Mouse (Mus musculus) liver, embryonic 15.5 days (tissue): Measurements from ENCODE around the gene Zmat1. TPM values are rescaled to one million over a fixed set of nuclear protein-coding genes. Genes with fewer than 3 reads are reported as not detected.

Source experiments
- ATAC-seq: fragments of 200-750 bp; cut with Nextera tagmentation; 2 replicates; pipeline ENCODE4 v1.8.0; 2017; ENCODE audit warnings: moderate number of reproducible peaks, mild to moderate bottlenecking, moderate library complexity; ENCODE audit not compliant: insufficient read depth
- H3K27ac ChIP-seq: fragments of 300-500 bp; sonication (generic); replicated peaks from 2 replicates; pipeline ENCODE4 v1.5.1; 2015; ENCODE audit warnings: mild to moderate bottlenecking, inconsistent platforms
- H3K27me3 ChIP-seq: fragments of 300-500 bp; sonication (generic); 2 replicates; pipeline ENCODE4 v1.6.1; 2015; ENCODE audit warnings: mild to moderate bottlenecking, inconsistent platforms
- H3K36me3 ChIP-seq: fragments of 300-500 bp; sonication (generic); replicated peaks from 2 replicates; pipeline ENCODE4 v1.6.1; 2015; ENCODE audit warnings: moderate library complexity, mild to moderate bottlenecking, inconsistent platforms
- H3K4me1 ChIP-seq: fragments of 300-500 bp; sonication (generic); replicated peaks from 2 replicates; pipeline ENCODE4 v1.6.1; 2015; ENCODE audit warnings: inconsistent platforms
- H3K4me2 ChIP-seq: fragments of 300-500 bp; sonication (generic); 2 replicates; pipeline ENCODE4 v1.6.1; 2015; ENCODE audit warnings: moderate library complexity, mild to moderate bottlenecking, inconsistent platforms
- H3K4me3 ChIP-seq: fragments of 300-500 bp; sonication (generic); replicated peaks from 2 replicates; pipeline ENCODE4 v1.5.1; 2015; ENCODE audit warnings: mild to moderate bottlenecking, inconsistent platforms
- H3K9ac ChIP-seq: fragments of 300-500 bp; sonication (generic); 2 replicates; pipeline ENCODE4 v1.6.1; 2015; ENCODE audit warnings: moderate library complexity, mild to moderate bottlenecking, inconsistent platforms
- H3K9me3 ChIP-seq: fragments of 300-500 bp; sonication (generic); replicated peaks from 2 replicates; pipeline ENCODE4 v1.6.1; 2016; ENCODE audit warnings: inconsistent platforms
- WGBS: fragments of 180-500 bp; shearing (Covaris S2); methylation state at CpG from one replicate; pipeline ENCODE4 v1.1.7; 2015; ENCODE audit warnings: mixed read lengths; ENCODE audit not compliant: insufficient replicate concordance; 5-methylcytosine and 5-hydroxymethylcytosine counted together
- polyA plus RNA-seq: library from polyadenylated mRNA; unstranded; fragments of >200 nt; fragmentation: Nextera tagmentation; extraction: Ambion mirVana; gene quantifications from 2 replicates; pipeline ENCODE4 v1.2.1, GENCODE M21; 2015

Gene Zmat1
- polyA plus RNA-seq, 1 experiment from 2014 or later, result 1.6 TPM

GRCm38 (mm10) chrX:134925058-134925457 lies 84.0 kb downstream of the Zmat1 start:
- Histone ChIP-seq H3K9ac (no peak overlapping the region), H3K36me3 (no peaks in the 10 kb centered on the region), H3K27me3 (0 out of 2 replicates have a peak, but pooled peaks cover 3% of the 10 kb centered on the region), H3K4me3 (no peak overlapping the region), H3K27ac (no peak overlapping the region), H3K4me1 (no peaks in the 10 kb centered on the region), H3K9me3 (no peaks in the 10 kb centered on the region), H3K4me2 (no peak overlapping the region)
- ATAC-seq, result no peak

GRCm38 (mm10) chrX:134923675-134924424 lies 85.2 kb downstream of the Zmat1 start:
- H3K9me3 ChIP-seq, result no peaks in the 10 kb centered on the region
- 0 out of 2 replicates have a peak, but pooled peaks cover 3% of the 10 kb centered on the region for H3K27me3 ChIP-seq
- H3K4me2 ChIP-seq, result no peak overlapping the region
- ATAC-seq, result no peak
- H3K9ac ChIP-seq, result no peak overlapping the region
- H3K4me1 ChIP-seq, result no peaks in the 10 kb centered on the region
- H3K36me3 ChIP-seq, result no peaks in the 10 kb centered on the region
- H3K27ac ChIP-seq, result no peak overlapping the region
- 71% methylated on average over 7 of the region's 7 CpGs for WGBS
- H3K4me3 ChIP-seq, result no peak overlapping the region

Other genes starting within 250 kb of the Zmat1 start
- 9.2 and 9.8 TPM in 2 replicates for gene Armcx2, start 200.0 kb downstream of the Zmat1 start, polyA plus RNA-seq
- 0.13 and 0.14 TPM in 2 replicates for gene Nxf2, start 44.5 kb downstream of the Zmat1 start, polyA plus RNA-seq
- gene Gm15023, start 168.4 kb upstream of the Zmat1 start, polyA plus RNA-seq, result not detected in 2 replicates
- 0.14 TPM in 1 of 2 replicates, not detected in the other for gene Tceal6, start 201.5 kb upstream of the Zmat1 start, polyA plus RNA-seq